Mouse (Mus musculus) embryonic stem cell, embryonic (primary cell): ENCODE measurements around the gene Slc35f2.

ENCODE experiments used
- CTCF ChIA-PET, 4 experiments: fragments of 300-600 bp in 2 of 4; fragments of 350-600 bp in 2 of 4; sonication (Branson Sonifier 250); formaldehyde crosslinking; loops; one replicate each; lab custom pipeline; 2022; ENCODE audit warnings: inconsistent platforms in 2 of 4; lab: Charles Lee
- POLR2A ChIA-PET, 4 experiments: fragments of 300-600 bp in 2 of 4; fragments of 350-600 bp in 2 of 4; sonication (Branson Sonifier 250); formaldehyde crosslinking; loops; one replicate each; lab custom pipeline; 2022; ENCODE audit warnings: antibody characterized with exemption in 4 of 4, inconsistent platforms in 1 of 4; lab: Charles Lee

The Slc35f2 gene

DNA sequence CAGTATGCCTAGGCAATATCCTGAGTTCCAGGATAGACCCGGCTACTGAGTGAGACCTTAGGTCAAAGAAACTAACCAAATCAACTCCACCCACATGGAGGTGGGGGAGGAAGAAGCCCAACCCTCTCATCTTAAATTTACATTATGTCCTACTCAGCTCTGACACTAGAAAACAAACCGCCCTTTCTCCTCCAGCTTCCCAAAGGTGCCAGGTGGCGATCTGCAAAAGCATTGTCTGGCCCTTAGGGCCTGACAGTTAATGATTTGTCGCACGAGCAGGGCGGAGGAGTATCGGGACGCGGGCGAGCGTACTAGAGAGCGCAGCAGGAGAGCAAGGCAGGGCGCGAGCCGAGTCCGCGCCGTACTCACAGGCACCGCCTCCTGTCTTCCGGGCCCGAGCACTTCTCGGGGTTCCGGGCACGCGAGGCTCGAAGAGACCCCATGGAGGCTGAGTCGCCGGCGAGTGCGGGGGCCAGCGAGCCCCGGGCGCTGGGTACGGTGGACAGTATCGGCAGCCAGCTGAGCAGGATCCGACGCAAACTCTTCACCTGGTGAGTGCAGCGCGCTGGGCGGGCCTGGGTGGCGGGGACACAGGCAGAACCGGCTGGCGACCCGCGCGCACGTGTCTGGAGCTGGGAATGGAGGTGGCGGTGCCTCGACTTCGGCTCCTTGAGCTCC, at the start of gene Slc35f2:
TSS of gene Slc35f2 (plus strand) at position 195 of the 678 bp plus-strand sequence.
- POLR2A ChIA-PET = interaction anchor here (0.6 to 2.8 kb wide), 29 partner anchors 8 to 236 kb away, joined by 3 to 14 read pairs (median 4); partner anchors contain the start of genes Cul5 (in 1 of the 4) and Rab39 (in 1 of the 4)
- CTCF ChIA-PET = interaction anchor here (0.6 to 2.3 kb wide), 9 partner anchors 14 to 715 kb away, joined by 3 to 13 read pairs (median 3); no protein-coding TSS in a partner anchor

- POLR2A ChIA-PET = no interaction called here
- CTCF ChIA-PET = no interaction called here
These were observed 30.4 kb upstream of the Slc35f2 start for GRCm38 (mm10) chr9:53740829-53741404.

DNA sequence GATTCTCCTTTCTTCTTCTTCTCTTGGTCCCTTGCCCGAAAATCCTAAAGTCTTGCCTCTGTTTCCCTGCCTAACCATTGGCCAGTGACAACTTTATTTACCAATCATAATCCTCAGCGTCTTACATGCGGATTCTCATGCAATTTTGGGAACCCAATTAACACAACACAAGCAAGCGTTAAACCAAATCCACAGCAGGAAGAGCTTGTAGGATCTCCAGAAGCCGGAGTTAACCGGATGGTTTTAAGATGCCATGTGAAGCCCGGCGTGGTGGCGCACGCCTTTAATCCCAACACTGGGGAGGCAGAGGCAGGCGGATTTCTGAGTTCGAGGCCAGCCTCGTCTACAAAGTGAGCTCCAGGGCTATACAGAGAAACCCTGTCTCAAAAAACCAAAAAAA, 20.9 kb upstream of the Slc35f2 start:
- POLR2A ChIA-PET = interaction anchor here in 3 of 4 experiments (0.6 to 1.3 kb wide), 10 partner anchors 18 to 320 kb away, joined by 3 to 11 read pairs (median 3); partner anchors contain the start of genes Cul5 (in 1 of the 3) and Slc35f2 (in 1 of the 3)
- CTCF ChIA-PET = interaction anchor here in 3 of 4 experiments (0.8 to 2.8 kb wide), 9 partner anchors 21 to 75 kb away, joined by 3 to 17 read pairs (median 3); partner anchors contain the start of gene Slc35f2 (in 1 of the 3)

DNA sequence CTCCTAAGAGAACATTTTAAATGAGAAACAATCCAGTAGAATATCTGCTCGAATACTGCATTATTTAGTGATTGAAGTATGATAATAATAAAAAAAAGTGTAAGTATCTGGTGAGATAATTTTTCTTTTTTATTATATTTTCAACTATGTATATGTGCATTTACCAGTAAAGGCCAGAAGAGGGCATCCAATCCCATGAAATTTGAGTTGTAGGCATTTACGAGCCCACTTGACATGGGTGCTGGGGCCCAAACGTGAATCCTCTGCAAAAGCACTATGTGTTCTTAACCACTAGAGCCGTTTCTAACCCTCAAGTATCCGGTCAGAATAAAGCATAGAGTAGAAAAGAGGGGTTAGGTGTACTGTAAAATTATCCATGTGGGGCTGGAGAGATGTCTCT, 20.4 kb upstream of the Slc35f2 start:
- ChIA-PET POLR2A (interaction anchor here in 3 of 4 experiments (0.6 to 1.3 kb wide), 8 partner anchors 17 to 132 kb away, joined by 3 to 11 read pairs (median 3); partner anchors contain the start of gene Cul5 (in 1 of the 3)), CTCF (interaction anchor here in 3 of 4 experiments (0.8 to 2.8 kb wide), 10 partner anchors 21 to 74 kb away, joined by 3 to 17 read pairs (median 4); partner anchors contain the start of gene Slc35f2 (in 1 of the 3))

DNA sequence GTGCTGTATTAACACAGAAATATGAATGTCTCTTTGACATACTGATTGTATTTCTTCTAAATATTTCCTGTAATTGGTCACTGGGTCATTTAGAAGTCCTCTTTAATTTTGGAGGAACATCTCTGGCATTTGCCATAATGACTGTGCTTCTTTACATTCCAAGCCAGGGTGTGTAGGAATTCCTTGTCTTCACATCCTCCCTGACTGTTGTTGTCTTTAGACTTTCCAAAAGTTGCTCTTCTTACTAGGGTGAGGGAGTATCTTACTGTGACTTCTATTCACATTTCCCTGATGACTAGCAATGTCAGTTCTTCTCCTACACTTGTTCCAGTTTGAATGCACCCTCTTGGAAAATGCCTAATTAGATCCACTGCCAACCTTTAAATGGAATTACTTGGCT, 16.5 kb upstream of the Slc35f2 start:
- ChIA-PET CTCF (interaction anchor here in 1 of 4 experiments (0.6 kb wide), 1 partner anchor 31 kb away, joined by 6 read pairs; no protein-coding TSS in a partner anchor), POLR2A (interaction anchor here in 1 of 4 experiments (0.6 kb wide), 1 partner anchor 638 kb away, joined by 5 read pairs; no protein-coding TSS in a partner anchor)

GRCm38 (mm10) chr9:53758142-53758541, 13.2 kb upstream of the Slc35f2 start:
- POLR2A ChIA-PET = interaction anchor here in 1 of 4 experiments (3.7 kb wide), 1 partner anchor 13 kb away, joined by 14 read pairs; the partner anchor contains the start of gene Slc35f2
- CTCF ChIA-PET = interaction anchor here in 1 of 4 experiments (0.5 kb wide), 1 partner anchor 211 kb away, joined by 3 read pairs; no protein-coding TSS in a partner anchor

DNA sequence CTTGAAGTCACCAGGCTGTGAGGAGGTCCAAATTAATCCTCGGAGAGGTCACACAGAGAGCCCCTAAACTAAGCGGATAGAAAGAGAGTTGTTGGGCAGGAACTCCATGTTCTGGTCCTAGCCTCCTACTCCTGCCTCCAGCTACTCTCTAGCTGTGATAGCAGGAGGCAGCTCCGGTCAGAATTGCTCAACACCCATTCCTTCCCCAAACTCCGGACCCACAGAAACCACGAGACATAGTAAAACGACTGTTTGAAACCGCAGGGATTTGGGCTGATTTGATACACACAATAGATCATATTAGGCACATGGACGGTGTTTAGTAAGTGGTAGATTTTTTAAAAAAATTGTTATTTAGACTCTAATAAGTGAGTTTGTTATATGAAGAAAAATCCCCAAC, 6.6 kb upstream of the Slc35f2 start:
- ChIA-PET CTCF (interaction anchor here in 1 of 4 experiments (0.7 kb wide), 1 partner anchor 18 kb away, joined by 3 read pairs; no protein-coding TSS in a partner anchor), POLR2A (interaction anchor here in 1 of 4 experiments (2.2 kb wide), 1 partner anchor 42 kb away, joined by 6 read pairs; no protein-coding TSS in a partner anchor)

GRCm38 (mm10) chr9:53768486-53768885, 2.9 kb upstream of the Slc35f2 start:
- ChIA-PET CTCF (interaction anchor here in 1 of 4 experiments (1.4 kb wide), 1 partner anchor 17 kb away, joined by 3 read pairs; no protein-coding TSS in a partner anchor), POLR2A (interaction anchor here in 3 of 4 experiments (0.6 to 1.8 kb wide), 7 partner anchors 12 to 101 kb away, joined by 3 to 6 read pairs (median 3); partner anchors contain the start of gene Rab39 (in 1 of the 3))

DNA sequence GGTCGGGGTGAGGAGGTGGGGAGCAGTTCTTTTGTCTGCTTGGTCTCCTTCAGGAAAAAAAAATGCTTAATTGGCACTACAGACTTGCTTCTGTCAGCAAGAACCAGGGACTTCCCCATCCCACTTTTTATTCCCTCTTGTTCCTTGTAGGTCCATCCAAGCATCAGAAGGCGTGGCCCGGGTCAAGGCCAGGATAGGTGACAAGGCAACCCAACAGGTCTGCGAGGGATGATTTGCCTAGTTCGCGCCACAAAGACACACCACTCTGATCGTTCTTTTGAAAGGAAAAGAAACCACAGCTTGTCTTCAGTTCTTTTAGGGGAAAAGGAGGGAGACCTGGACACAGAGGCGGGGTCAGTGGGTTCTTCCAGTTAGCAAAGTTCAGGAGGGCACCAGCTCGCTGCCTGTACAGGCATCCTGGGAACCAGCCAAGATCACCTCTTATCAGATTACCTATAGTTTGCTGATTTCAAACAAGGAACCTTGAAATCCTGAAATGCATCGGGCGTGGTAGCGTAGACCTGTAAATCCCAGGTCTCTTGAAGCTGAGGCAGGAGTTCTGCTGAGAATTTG, 481 bp upstream of the Slc35f2 start:
- ChIA-PET POLR2A (interaction anchor here in 3 of 4 experiments (0.6 to 2.8 kb wide), 21 partner anchors 11 to 235 kb away, joined by 3 to 14 read pairs (median 4); partner anchors contain the start of genes Cul5 (in 1 of the 3) and Rab39 (in 1 of the 3)), CTCF (interaction anchor here in 3 of 4 experiments (1.0 to 2.3 kb wide), 4 partner anchors 16 to 59 kb away, joined by 3 to 13 read pairs (median 6); no protein-coding TSS in a partner anchor)

- POLR2A ChIA-PET = interaction anchor here (0.6 to 2.8 kb wide), 17 partner anchors 9 to 202 kb away, joined by 3 to 14 read pairs (median 4); partner anchors contain the start of genes Cul5 (in 1 of the 4) and Rab39 (in 1 of the 4)
- CTCF ChIA-PET = interaction anchor here in 3 of 4 experiments (0.6 to 2.3 kb wide), 6 partner anchors 13 to 714 kb away, joined by 3 to 7 read pairs (median 3); no protein-coding TSS in a partner anchor
These were observed 803 bp downstream of the Slc35f2 start for GRCm38 (mm10) chr9:53772121-53772561.

- ChIA-PET CTCF (interaction anchor here in 1 of 4 experiments (0.7 kb wide), 1 partner anchor 54 kb away, joined by 4 read pairs; no protein-coding TSS in a partner anchor), POLR2A (interaction anchor here in 2 of 4 experiments (0.6 to 1.4 kb wide), 2 partner anchors 69 to 75 kb away, joined by 3 to 5 read pairs; partner anchors contain the start of gene Rab39 (in 1 of the 2))
These were observed 4.2 kb downstream of the Slc35f2 start for GRCm38 (mm10) chr9:53775511-53775910.

DNA sequence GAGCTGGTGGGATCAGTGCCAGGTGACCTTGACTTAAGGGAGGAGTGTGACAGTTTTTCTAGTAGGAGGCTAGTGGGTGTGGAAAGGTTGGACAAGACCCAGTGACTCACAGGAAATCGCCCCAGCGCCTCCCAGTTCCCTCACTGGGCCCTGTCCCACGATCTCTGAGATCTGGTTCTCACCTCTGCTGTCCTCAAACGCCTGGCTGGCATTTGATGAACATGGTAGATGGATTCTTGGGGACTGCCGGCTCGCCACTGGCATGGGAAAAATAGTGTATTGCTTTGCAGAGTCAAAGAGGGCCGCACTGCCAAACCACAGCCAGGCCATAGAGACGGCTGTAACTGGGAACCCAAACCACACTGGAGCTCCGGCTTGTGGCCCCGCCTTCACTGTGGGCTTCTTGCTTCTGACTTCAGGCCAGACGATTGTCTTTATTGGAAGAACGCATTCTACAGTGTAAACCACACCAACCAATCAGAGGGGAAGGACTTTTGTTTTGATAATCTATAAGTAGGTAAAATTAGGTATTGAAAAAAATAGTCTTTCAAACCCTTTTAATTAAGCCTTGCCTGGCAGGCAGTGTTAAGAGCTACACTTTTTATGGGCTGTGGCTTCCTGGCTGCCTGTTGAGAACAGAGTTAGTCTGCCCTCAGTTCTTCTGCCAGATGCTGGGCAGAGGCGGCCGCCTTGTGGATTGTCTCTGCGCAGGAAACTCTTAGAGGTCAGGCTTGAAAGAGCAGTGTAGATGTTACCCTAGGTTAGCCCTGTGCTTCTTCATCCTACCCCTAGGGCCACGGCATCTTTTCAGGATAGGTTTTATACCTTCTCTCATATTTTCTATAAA, 15.4 kb downstream of the Slc35f2 start:
- ChIA-PET CTCF (interaction anchor here in 2 of 4 experiments (0.8 to 1.0 kb wide), 4 partner anchors 15 to 39 kb away, joined by 3 to 4 read pairs (median 3); partner anchors contain the start of gene Slc35f2 (in 1 of the 2)), POLR2A (interaction anchor here (0.7 to 1.8 kb wide), 9 partner anchors 10 to 95 kb away, joined by 3 to 6 read pairs (median 3); partner anchors contain the start of gene Slc35f2 (in 1 of the 4))

GRCm38 (mm10) chr9:53793830-53794330, 22.5 kb downstream of the Slc35f2 start:
- CTCF ChIA-PET = interaction anchor here in 2 of 4 experiments (0.6 to 1.4 kb wide), 2 partner anchors 13 kb away, joined by 3 read pairs; no protein-coding TSS in a partner anchor
- POLR2A ChIA-PET = interaction anchor here in 2 of 4 experiments (0.9 to 1.5 kb wide), 4 partner anchors 13 to 22 kb away, joined by 3 to 7 read pairs (median 4); partner anchors contain the start of gene Slc35f2 (in 2 of the 2)

DNA sequence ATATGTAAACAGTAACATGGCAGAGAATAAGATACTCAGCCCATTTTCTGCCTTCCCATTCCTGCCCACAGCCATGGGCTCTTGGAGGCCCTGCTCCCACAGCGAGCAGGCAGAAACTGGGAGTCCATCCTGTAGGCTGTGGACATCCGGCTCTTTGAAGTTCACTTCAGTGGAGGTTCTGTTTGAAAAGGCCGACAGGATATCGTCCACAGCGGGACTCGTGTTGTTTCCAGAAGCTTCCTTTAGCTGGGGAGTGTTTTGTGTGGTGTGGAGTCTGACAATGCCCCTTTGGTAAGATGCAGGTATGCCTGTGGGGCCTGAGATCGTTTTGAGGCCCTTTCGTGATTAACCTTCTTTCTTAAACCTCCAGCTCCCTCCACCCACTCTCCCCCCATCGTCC, 23.2 kb downstream of the Slc35f2 start:
- ChIA-PET CTCF (interaction anchor here in 1 of 4 experiments (1.4 kb wide), 1 partner anchor 12 kb away, joined by 3 read pairs; no protein-coding TSS in a partner anchor), POLR2A (interaction anchor here in 2 of 4 experiments (0.6 to 1.5 kb wide), 5 partner anchors 12 to 24 kb away, joined by 3 to 7 read pairs (median 5); partner anchors contain the start of gene Slc35f2 (in 2 of the 2))

DNA sequence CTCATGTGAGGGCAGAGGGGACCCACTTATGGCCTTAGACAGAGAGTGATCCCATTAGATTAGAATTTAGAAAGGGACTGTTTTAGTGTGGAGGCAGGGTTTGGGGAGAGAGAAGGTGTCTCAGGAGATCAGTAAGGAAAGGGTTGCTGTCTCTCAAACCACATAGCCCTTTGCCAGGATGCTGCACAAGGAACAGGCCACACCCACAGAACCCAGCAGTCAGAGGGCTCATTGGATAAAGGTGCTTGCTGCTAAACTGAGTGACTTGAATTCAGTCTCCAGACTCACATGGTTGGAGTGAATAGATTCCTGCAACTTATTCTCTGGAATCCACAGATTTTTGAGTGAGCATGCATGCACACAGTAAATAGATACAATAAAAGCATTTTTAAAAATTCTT, 24.0 kb downstream of the Slc35f2 start:
- ChIA-PET CTCF (interaction anchor here in 1 of 4 experiments (0.7 kb wide), 1 partner anchor 44 kb away, joined by 3 read pairs; no protein-coding TSS in a partner anchor), POLR2A (interaction anchor here in 2 of 4 experiments (1.1 to 1.6 kb wide), 4 partner anchors 11 to 126 kb away, joined by 5 to 7 read pairs (median 5); partner anchors contain the start of genes Slc35f2 (in 2 of the 2) and Cul5 (in 1 of the 2))
